Comparison of ENCODE assay signal across 7 mouse cellular contexts in genomic region chr4:131486821-131487220, GRCm38 (mm10).
A peak's percentile ranks its signal among the peaks of the same experiment; 100 is the strongest.
DNase-seq lines count a peak whose midpoint lies in the region.

No protein-coding gene starts in this region.

- intact Hi-C loops in gastrocnemius, postnatal 14 days (cut with DNase I; ENCODE audit: low total_unique reads) = no loop called here
- intact Hi-C loops in left cerebral cortex, postnatal 4 days (cut with DNase I) = loop anchor here (5.0 kb wide), 1 partner anchor 55 kb away; no protein-coding TSS in a partner anchor

- peak; percentile 69 for DNase-seq in adrenal gland, adult 2 months
- peak; percentile 95 for DNase-seq in cerebellum, postnatal 4 days (ENCODE audit: low spot score in 2 of 2)
- peak; percentile 77 for DNase-seq in gastrocnemius, postnatal 14 days
- peak; percentile 78 for DNase-seq in kidney, adult 18-20 months
- DNase-seq in left cerebral cortex, postnatal 4 days = peak; percentile 96
- peak; percentile 41 for DNase-seq in naive thymus-derived CD4-positive, alpha-beta T cell, adult 2 months (ENCODE audit: low read depth)
- DNase-seq in spleen, postnatal 4 days (ENCODE audit: low spot score in 2 of 2) = peak; percentile 54 to 88

Comparison
In these comparisons a context has a peak if more than half of its experiments do, and no peak if none do; other contexts are left out.
1. Peak in every context shown above with its lines: DNase-seq.
2. DNase-seq: peak in every context shown above with its lines; median percentile 96 in left cerebral cortex, postnatal 4 days; 95 in cerebellum, postnatal 4 days; 78 in kidney, adult 18-20 months; 77 in gastrocnemius, postnatal 14 days; 71 in spleen, postnatal 4 days; 69 in adrenal gland, adult 2 months; 41 in naive thymus-derived CD4-positive, alpha-beta T cell, adult 2 months.